Mouse (Mus musculus) MEL (cell line): ENCODE measurements around the gene Ablim2.

Experiments used
- BHLHE40 ChIP-seq: IDR thresholded peaks from 2 replicates; pipeline ENCODE4 v1.6.1; 2012; ENCODE audit warnings: low read depth, mild to moderate bottlenecking, inconsistent platforms, low read length, improper control_type of control experiment, borderline replicate concordance
- CTCF ChIP-seq, 3 experiments: IDR thresholded peaks in 2 of 3; conservative IDR thresholded peaks in 1 of 3; 2 replicates each; pipeline ENCODE4 v1.5.1; 2011 to 2012; ENCODE audit warnings: low read length in 3 of 3, low read depth in 2 of 3, mild to moderate bottlenecking in 2 of 3, improper control_type of control experiment in 1 of 3, inconsistent platforms in 1 of 3, mixed read lengths in 1 of 3, moderate library complexity in 1 of 3; ENCODE audit not compliant: control insufficient read depth in 1 of 3, insufficient read depth in 1 of 3, poor library complexity in 1 of 3, severe bottlenecking in 1 of 3
- EP300 ChIP-seq, 2 experiments: IDR thresholded peaks; 2 replicates each; pipeline ENCODE4 v1.6.1; 2011; ENCODE audit warnings: improper control_type of control experiment in 2 of 2, low read length in 2 of 2, low read depth in 1 of 2, mild to moderate bottlenecking in 1 of 2
- KAT2A ChIP-seq: conservative IDR thresholded peaks from 2 replicates; pipeline ENCODE4 v1.6.1; 2012; ENCODE audit warnings: low read depth, low read length, improper control_type of control experiment, inconsistent platforms
- POLR2AphosphoS2 ChIP-seq: IDR thresholded peaks from 2 replicates; pipeline ENCODE4 v1.6.1; 2011; ENCODE audit warnings: low read length, improper control_type of control experiment

- TF ChIP-seq CTCF (IDR thresholded peaks at IDR 0.05 in 2 of 3, conservative IDR thresholded peaks at IDR 0.05 in 1 of 3; ENCODE audit: control insufficient read depth in 1 of 3, insufficient read depth in 1 of 3, low read depth in 2 of 3, low read length in 3 of 3, poor library complexity in 1 of 3, severe bottlenecking in 1 of 3) (no peak), KAT2A (no peak), POLR2AphosphoS2 (no peak), BHLHE40 (no peak), EP300 (IDR thresholded peaks at IDR 0.05; ENCODE audit: low read depth in 1 of 2, low read length in 2 of 2) (no peak)
These were observed 142.9 kb downstream of the Ablim2 start for GRCm38 (mm10) chr5:35900401-35901225.
